Mouse (Mus musculus) thymus, postnatal 25 days (tissue): ENCODE results near the gene Alg13.

Experiments used
- DNase-seq: peaks from one replicate; pipeline ENCODE4 v3.0.0; 2022

Alg13 gene

DNA sequence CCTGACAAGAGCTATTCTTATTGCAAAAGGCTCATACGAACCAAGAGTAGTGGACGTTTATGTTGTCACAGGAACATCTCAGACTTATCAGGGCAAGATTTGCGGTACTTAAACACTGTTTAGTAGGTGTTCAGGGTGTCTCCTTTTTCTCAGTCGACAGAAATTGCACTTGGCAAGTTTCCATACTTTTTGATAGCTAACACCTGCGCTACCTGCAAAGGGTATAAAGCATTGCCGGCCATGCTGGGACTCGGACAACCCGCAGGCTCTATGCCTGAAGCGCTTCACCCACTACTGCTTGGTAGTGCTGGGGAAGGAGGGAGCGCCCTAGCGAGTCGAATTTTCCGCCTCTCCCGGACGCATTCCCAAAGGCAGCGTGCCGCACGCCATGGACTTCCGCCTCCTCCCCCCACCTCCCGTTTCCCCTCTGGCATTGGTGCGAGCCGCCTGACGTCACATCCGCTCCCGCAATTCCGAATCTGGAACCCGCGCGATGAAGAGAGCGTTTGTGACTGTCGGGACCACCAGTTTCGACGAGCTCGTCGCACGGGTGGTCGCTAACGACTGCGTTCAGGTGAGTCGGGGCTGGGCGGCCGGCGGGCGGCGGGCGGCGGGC is at the start of gene Alg13:
Gene Alg13 (plus strand): TSS at position 257 of the 616 bp plus-strand sequence.
- peak; percentile 74 for DNase-seq

DNA sequence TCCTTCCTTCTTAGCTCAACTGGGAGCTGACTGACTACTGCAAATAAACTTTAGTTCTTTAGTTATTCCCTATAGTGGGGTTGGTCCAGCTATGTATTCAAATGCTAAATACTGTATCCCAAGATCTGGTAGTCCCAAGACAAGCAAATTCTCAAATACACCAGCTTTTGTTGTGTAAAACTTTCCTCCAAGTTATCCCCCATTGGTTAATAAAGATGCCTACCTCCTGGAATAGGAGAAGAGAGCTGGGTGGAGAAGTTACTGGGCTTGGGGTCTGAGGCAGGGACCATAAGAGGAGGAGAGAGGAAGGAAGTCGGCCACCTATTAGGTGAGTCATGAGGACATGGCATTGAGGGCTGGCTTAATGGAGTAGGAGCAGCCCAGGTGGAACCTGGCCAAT is 49.0 kb upstream of the Alg13 start:
- DNase-seq: no peak

DNA sequence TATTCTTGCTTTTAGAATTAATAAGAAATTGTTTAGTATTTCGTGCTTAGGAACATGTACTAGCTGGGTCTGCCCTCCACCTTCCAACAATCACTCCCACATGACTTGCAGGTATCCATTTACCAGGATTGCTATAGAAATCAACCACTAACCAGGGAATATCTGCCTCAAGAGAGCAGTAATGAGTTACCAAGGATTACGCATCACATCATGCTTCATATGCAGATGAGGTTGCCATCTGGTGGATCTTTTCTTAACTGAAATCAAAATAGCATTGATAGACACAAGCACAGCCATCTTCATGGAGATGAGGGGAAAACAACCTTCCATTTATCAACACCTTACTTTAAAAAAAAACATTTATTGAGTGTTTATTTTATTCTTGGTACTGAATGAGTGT is 16.1 kb upstream of the Alg13 start:
- no peak for DNase-seq

- DNase-seq: no peak
These were observed 11.9 kb upstream of the Alg13 start for GRCm38 (mm10) chrX:144305659-144306058.

DNA sequence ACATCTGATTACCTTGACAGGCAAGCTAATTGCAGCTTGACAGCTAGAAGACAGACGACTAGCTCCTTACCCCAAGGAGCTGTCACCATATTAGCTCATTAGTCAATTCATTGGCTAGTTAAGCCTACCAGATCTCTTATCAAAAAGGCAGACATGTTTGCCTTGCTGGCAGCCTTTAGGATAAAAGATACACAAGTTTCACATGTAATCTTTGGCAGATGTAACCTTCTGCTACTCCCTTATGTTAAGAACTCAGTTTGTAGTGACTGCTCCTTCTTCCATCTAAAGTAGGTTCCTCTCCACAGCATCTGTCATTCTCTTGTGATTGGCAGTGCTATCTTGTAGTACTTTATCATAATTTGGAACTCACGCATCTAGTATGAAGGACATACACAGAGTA is 3.6 kb upstream of the Alg13 start:
- DNase-seq: no peak

DNA sequence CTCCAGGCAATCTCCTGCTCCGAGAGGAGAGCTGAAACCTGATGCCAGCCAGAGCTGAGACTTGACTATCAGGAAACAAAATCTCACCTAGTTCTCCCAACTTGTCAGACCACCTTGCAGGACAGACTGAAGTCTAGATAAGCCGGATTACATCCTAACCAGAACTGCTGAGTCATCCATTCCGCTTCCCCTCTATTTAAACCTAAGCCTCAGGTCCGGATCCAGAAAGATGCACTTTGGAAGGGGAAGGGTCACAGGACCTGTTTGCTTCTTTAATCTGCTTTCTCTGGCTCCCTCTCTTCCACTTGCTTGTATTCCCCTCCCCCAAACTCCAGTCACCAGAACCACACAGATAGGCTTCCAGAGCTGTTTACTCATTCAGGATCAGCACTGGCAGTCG is 2.6 kb upstream of the Alg13 start:
- DNase-seq: no peak

DNA sequence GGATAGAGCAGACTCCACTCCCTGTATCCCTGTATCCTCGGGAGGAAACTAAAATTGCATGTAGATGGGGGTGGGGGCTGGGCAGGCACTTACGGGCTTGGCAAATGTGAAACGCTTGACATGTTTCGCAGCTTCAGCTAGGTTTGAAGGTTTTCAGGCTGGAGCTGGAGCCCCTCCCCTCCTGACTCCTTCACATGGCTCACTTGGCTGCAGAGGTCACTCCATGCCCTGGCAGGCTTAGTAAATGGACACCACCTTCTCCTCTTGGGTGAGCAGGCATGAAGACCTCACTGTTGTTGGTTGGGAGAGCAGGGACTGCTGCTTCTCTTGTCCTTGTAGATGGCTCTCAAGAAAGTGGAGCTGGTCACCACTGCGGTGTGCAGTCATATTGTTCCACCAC is 1.6 kb upstream of the Alg13 start:
- DNase-seq: no peak

- peak; percentile 31 for DNase-seq
These were observed 768 bp downstream of the Alg13 start for GRCm38 (mm10) chrX:144318164-144318979.

- DNase-seq: peak; percentile 1
These were observed 1.8 kb downstream of the Alg13 start for GRCm38 (mm10) chrX:144319366-144319765.

GRCm38 (mm10) chrX:144325375-144325774 is 7.8 kb downstream of the Alg13 start:
- no peak for DNase-seq

DNA sequence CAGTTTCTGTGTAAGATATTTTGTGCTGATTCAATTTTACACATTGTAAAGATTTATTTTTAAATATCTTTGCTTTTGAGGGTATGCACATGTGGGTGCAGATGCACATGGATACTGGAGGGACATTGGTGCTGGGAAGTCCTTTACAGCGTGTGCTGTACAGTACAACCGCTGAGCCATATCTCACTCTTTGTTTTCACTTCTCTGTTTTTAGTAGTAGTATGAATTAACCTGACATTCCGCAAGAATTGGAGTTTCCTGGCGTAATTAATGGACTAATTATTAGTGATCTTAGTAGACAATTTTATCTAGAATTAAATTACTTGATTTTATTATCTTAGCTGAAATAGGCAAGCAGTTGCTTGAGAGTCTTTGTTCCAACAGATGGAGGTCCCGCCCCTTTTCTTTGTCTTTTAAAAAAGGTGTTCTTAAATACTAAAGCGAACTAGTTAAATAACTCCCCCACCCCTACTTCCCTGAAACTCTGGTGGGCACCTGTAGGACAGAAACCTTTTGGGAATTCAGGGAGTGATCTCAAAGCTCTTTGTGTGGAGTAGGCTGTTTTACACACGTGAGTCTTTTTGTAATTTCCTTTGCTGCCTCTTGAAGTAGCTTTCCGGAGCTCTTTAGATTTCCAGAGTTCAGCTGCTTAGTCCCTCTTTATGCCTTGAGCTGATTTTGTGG is 17.9 kb downstream of the Alg13 start:
- no peak for DNase-seq

DNA sequence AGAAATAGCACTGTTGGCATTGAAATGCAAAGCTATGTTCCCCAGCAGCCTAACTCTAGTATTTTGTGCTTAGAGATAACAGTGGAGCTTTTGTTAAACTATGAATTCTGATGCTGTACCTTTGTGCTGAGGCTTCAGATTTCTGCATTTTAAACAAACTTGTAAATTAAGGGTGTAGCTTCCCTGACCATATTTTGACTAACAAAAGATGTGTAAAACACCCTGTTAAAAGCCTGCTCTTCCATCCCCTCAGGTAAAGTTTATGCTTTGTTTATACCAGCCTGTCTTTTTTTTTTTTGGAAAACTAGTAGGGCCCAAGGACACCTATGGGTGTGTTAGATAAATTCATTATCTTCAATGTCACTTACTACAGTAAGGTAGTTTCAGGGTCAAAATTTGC is 20.3 kb downstream of the Alg13 start:
- DNase-seq: no peak

DNA sequence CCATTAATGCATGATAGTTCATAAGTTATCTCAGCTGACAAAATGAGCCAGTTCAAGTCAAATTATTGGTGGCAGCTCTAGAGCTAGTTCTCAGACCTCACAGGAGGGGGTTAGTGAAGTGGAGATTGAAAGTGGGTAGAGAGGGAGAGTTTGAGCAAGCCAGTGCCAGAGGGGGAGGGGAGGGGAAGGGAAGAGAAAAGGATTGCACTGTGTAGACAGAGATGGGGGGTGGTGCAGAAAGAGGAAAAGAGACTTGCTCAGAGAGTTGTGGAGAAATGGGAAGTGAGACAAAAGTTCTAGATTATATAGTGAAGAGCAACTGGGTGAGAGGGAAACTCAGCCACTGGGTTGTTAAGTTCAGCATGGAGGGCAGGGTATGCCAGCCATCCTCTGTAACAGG is 20.8 kb downstream of the Alg13 start:
- no peak for DNase-seq

DNA sequence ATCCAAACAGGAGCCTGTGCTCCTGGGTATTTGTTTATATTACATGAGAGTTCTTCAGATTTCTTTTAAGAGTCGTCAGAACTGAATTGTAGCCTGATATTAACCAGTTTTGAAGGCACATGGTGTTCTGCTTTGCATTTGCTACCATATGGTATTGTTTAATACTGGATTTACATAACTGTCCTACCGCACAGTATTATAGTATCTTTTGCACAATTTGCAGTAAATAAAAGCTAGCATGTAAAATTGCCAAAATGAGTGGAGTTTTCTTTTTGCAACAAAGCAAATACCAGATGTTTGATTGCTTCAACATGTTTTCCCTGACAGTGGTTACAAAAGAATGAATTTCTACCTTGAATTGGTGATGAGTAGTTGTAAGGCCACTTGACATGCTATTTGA is 56.6 kb downstream of the Alg13 start:
- DNase-seq: no peak

DNA sequence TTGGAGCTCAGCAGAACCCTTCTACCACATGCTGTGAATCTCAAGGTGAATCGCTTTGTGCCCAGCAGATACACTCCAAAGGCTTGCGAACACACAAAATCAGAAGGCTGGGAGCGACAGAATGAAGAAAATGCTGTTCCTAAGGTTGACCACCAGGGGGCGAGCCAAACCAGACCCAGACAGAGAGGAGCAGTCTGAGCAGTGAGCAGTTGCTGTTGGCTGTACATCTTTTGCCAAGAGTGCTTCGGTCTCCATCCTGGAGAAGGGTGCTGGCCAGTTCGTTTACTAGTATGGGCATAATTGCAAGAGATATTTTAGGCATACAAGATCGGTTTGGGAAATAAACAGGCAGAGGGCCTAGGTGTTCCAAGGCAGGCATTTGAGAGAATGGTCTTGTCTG is 85.9 kb downstream of the Alg13 start:
- peak; percentile 35 for DNase-seq

DNA sequence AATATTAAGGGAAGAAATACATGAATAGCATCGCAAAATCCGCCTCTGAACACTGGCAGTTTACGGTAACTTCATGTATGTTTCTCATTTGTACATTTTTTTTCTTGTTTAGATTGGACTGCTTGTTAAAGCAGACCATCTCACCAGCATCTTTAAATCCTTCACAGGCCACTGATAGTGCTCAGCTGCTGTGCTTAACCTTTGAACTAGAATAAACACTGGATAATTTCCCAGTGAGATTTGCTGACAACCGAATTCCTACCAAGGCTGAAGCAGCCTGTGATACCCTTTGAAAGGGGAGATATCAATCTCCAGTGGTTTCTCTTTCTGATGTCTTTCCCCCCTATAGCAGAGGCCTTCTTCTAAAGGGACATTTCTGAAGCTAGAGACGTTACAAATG is 90.4 kb downstream of the Alg13 start:
- DNase-seq: no peak

GRCm38 (mm10) chrX:144420259-144420658 is 102.7 kb downstream of the Alg13 start:
- DNase-seq: no peak

- no peak for DNase-seq
These were observed 103.5 kb downstream of the Alg13 start for GRCm38 (mm10) chrX:144421091-144421490.

- no peak for DNase-seq
These were observed 106.2 kb downstream of the Alg13 start for GRCm38 (mm10) chrX:144423848-144424247.
